Mouse (Mus musculus): ENCODE results near the gene Mxd1.

Mxd1 gene

GRCm38 (mm10) chr6:86598742-86599193 lies 70.2 kb downstream of the Mxd1 start:
- DNase-seq: no peak
